Mouse (Mus musculus): ENCODE measurements around the gene Bicdl2.
A peak's percentile ranks its signal among the peaks of the same experiment; 100 is the strongest.

Gene Bicdl2

DNA sequence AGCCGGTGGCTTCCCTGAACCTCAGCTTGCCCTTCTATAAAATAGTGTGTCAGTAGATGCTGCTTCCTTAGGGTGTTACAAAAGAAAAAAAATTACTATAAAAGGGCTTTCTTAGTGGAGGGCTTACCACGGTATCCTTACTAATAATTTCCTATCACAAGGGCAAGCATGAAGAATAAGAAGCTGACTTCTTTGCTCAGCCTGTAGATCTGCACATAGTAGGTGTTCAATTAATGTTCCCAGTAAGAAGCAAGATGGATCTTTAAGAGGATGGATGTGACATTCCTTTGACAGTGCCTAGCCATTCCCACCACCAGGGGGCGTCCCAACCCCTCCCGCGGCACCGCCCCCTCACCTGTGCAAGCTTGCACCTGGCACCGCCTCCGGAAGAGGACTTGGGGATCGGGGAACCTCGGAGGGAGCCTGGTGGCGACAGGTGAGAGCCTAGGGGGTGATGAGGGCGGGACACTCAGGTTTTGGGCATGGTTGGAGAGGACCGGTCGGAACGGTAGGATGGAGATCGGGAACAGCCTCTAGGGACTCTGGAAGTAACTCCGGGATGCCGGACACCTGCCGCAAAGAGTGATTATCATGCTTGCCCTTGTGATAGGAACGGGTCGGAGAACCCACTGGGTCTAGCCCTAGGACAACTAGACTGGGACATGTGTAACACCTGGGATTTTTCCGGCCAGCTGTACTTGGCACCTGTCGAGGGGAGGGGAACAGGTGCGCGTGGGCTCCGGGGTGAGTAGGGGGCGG, at the start of gene Bicdl2:
Gene Bicdl2, plus strand, starts transcription at position 390 of the 759 bp plus-strand sequence.
- no peak for DNase-seq

DNA sequence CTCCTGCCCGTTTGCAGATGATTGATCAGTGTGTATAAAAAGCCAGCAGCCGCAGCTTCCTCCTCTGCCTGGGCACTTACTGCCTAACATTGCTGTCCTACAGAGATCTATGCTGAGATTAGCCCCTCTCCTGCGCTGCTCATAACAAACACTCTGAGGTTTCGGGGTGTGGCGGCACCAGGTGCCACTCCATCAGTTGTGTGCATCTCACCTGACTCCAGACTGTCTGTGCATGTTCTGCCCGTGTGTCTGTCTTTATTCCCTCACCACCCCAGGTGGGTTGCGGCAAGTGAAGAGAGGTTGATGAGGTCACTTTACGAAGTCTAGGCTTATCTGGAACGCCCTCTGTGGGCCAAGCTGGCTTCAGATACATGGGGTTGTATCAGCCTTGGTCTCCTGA, 43.2 kb upstream of the Bicdl2 start:
- DNase-seq: no peak

DNA sequence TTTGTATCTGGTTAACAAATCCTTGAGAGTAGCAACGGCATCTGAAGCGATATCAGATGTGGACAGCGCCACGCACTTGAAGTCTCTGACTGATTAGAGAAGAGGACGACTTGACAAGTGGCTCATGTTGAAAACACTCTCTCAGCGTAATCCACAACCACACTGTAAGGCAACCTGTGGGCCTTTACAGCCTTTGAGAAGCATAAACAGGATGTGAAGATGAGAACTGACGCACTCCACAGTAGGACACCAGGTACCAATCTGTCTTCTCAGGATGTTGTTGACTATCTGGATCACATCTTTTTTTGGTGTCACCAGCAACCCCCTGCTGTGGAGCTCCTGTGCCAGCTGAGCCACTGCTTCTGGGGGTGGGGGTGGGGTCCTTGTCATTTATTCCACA, 40.0 kb upstream of the Bicdl2 start:
- no peak for DNase-seq

GRCm38 (mm10) chr17:23627813-23628212, 32.5 kb upstream of the Bicdl2 start:
- no peak for DNase-seq

DNA sequence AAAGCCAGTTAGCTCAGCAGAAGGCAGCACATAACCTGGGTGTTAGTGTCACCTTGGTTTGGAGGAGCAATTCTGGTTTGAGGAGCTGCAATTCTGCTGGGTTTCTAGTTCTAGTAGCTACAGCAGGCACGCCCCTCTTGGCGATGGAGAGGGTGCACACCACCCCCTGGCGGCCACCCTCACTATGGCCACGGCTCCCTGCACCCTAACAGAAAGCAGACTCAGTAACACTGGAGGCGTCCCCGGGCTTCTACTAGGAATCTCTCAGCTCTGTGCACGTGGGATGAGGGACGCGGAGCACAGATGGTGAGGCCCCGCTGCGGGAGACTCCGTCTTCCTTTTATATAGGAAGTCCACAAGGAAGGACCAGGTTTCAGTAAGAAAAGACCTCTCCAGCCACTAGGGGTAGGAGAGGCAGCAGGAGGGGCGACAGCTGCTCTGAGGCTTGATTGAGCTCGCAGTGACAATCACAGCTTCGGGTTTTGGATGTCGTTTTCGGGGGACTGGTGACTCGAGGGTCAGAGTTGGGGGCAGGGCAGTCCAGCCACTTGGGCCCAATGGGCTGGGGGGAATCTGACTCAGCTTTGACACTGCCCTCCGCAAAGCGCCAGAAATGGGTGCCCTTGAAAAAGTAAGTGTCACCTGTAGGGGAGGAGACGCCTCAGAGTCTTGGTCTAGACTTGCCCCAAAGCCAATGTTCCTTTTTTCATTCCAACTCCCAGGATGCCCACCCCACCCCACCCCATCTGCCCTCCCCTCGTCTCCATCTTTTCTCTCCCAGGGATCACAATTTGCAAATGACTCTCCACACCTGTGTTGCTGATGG, 29.9 kb upstream of the Bicdl2 start:
- peak; percentile 80 for DNase-seq

DNA sequence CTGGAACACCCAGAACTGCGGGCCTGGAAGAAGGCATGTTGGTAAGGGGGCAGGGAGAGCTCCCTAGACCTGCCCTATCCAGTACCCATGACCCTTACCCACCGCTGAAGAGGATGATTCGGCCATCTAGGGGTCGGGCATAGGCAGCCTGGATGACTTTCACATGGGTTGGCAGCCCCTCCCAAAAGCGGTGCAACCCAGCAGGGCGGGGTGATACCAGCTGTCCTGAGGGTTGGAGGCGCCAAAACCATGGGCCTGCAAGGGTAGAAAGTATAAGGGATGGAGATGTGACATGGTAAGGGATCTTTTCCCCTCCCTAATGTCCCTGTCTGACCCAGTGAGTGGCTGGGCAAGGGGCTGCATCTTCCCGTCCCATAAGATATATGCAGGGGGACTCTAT, 29.1 kb upstream of the Bicdl2 start:
- no peak for DNase-seq

GRCm38 (mm10) chr17:23644613-23645495, 15.5 kb upstream of the Bicdl2 start, which contains the start of gene Mmp25:
Gene Mmp25 (minus strand): TSS chr17:23645277.
- DNase-seq: peak; percentile 56

DNA sequence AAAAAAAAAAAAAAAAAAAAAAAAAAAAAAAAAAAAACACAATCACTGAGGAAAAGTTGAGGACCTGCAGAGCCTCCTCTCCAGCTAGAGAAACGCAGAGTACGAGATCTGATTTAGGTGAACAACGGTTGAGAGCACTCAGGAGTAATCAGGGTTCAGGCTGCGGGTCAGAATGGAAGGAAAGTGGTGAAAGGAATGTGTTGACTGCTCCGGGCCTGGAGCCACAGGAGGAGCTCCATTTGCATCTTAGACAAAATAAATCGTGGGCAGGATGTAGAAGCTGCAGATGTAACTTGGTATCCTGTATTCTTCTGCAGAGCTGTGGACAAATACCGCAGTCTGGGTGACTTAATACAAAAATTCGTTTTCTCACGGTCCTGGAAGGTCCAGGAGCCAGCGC, 14.4 kb upstream of the Bicdl2 start:
- DNase-seq: no peak

DNA sequence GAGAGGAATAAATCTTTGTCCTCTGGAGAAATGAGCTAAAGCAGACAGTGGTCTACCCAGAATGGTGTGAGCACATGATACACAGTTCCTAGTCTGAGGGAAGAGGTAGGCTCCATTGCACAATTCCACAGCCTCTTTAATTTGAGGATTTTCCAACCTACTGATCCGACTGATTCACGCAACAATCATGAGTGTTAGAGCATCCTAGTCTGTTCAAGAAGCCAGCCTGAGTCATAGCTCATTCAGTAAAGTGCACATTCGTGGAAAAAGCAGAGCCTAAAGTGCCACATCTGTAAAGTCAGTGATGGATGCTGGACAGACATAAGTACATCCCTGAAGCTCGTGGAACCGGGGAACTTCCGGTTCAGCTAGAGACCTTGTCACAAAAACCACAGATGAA, 8.9 kb upstream of the Bicdl2 start:
- DNase-seq: no peak

- no peak for DNase-seq
Measured at GRCm38 (mm10) chr17:23653324-23653723, 7.0 kb upstream of the Bicdl2 start.

- DNase-seq: no peak
Measured at GRCm38 (mm10) chr17:23654001-23654400, 6.3 kb upstream of the Bicdl2 start.

DNA sequence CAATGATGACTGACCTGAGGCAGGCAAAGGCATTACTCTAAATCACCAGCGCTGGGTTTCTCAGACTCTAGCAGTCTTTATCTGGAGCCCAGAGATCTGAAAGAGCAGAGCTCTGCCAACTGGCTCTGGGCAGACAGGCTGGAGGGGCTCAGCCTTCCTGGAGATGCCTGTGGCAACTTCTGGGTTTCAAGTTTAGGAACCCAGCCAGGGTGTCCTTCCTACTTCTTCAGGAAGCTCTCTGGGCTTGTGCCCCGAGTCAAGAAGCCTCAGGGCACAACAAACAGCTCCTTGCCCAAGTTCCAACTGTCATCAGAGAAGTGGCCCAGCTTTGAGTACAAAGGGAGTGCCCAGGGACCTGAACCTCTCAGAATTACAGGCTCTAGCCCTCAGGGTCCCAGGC, 5.9 kb upstream of the Bicdl2 start:
- DNase-seq: no peak

DNA sequence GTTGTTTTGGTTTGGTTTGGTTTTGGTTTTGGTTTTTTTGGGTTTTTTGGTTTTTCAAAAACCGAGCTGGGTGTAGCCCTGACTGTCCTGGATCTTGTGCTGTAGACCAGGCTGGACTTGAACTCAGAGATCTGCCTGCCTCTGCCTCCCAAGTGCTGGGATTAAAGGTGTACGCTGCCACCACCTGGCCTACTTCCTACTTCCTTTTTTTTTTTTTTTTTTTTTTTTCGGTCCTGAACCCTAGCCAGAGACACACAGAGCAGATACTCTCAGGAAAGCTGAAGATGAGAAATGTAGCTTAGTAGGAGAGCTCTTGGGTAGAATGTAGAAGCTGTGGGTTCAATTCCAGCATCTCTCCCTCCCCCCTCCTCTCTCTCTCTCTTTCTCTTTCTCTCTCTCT, 1.9 kb upstream of the Bicdl2 start:
- no peak for DNase-seq

- no peak for DNase-seq
Measured at GRCm38 (mm10) chr17:23660876-23661200, 532 bp downstream of the Bicdl2 start.

- DNase-seq: no peak
Measured at GRCm38 (mm10) chr17:23661526-23661925, 1.2 kb downstream of the Bicdl2 start.

DNA sequence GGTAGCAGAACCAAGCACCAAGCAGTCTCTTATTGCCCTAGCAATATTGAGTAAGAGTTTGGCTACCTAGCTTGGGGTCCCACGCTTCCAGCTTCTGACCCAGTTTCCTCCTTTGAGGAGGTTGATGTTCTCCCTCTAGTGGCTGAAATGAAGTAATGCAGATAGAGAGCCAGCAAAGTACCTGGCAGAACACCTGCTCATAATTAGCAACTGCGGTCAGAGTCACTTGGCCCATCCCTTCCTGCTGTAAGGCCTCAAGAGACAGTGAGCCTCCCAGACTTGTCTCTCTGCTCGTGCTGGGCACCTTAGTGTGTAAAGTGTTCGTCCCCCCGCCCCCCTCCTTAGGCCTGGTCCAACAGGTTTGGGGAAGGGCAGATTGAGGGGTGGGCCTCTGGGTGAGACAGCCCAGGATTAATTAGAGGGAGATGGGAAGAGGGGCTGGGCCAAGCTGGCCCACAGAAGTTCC, 4.3 kb downstream of the Bicdl2 start:
- DNase-seq: peak; percentile 69

GRCm38 (mm10) chr17:23665511-23665910, 5.2 kb downstream of the Bicdl2 start:
- no peak for DNase-seq

DNA sequence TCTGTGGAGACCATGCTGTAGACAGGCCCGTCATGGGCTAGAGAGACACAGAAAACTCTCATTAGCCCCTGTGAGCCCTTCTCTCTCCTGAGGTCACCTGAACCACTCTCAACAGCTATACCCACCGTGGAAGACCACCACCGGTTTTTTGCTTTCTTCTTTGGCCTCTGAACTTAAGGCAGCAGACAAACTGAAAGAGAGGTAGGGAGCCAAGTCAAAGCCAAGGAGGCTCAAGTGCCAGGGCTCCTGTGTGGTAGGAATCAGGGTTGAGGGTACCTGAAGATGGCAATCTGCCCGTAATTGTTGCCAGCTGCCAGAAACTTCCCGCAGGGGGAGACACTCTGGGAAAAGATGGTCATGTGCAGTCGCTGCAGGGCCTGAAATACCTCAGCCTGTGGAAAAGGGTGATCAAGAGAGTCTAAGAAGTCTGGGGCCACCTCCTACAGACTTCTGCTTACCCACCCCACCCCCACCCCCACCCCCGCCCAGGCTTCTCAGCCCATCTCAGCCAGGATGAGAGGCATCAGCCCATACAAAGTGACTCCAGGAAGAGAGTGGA, 10.3 kb downstream of the Bicdl2 start:
- DNase-seq: no peak

- DNase-seq: no peak
Measured at GRCm38 (mm10) chr17:23671519-23671918, 11.2 kb downstream of the Bicdl2 start.

GRCm38 (mm10) chr17:23672761-23673160, 12.5 kb downstream of the Bicdl2 start:
- DNase-seq: no peak

- DNase-seq: peak; percentile 96
Measured at GRCm38 (mm10) chr17:23673424-23674073, 13.2 kb downstream of the Bicdl2 start, which contains the start of the genes Hcfc1r1 and Thoc6. Gene Hcfc1r1 (plus strand): TSS chr17:23673596. Gene Thoc6 (minus strand): TSS chr17:23673882.
